Mouse (Mus musculus) midbrain, embryonic 14.5 days (tissue): ENCODE results near the gene Arg2. TPM values are rescaled to one million over a fixed set of nuclear protein-coding genes. Genes with fewer than 3 reads are reported as not detected.

Experiments used
- ATAC-seq: fragments of 200-750 bp; cut with Nextera tagmentation; 2 replicates; pipeline ENCODE4 v1.8.0; 2017; ENCODE audit warnings: moderate number of reproducible peaks, moderate library complexity; ENCODE audit not compliant: low FRiP score, low TSS enrichment
- DNase-seq: peaks from one replicate; pipeline ENCODE4 v3.0.0-alpha.2; 2015
- H3K27ac ChIP-seq: fragments of 300-500 bp; sonication (generic); replicated peaks from 2 replicates; pipeline ENCODE4 v1.5.1; 2014; ENCODE audit warnings: mild to moderate bottlenecking, low read depth, low read length, moderate library complexity
- H3K27me3 ChIP-seq: fragments of 300-500 bp; sonication (generic); 2 replicates; pipeline ENCODE4 v1.6.1; 2014; ENCODE audit warnings: low read length, control low read depth, mixed read lengths; ENCODE audit not compliant: control insufficient read depth, insufficient read depth
- H3K36me3 ChIP-seq: fragments of 300-500 bp; sonication (generic); 2 replicates; pipeline ENCODE4 v1.6.1; 2014; ENCODE audit warnings: low read length, control low read depth; ENCODE audit not compliant: control insufficient read depth, insufficient read depth
- H3K4me1 ChIP-seq: fragments of 300-500 bp; sonication (generic); 2 replicates; pipeline ENCODE4 v1.6.1; 2014; ENCODE audit warnings: mild to moderate bottlenecking, antibody characterized with exemption, low read length, control low read depth; ENCODE audit not compliant: control insufficient read depth, insufficient read depth
- H3K4me2 ChIP-seq: fragments of 300-500 bp; sonication (generic); 2 replicates; pipeline ENCODE4 v1.6.1; 2014; ENCODE audit warnings: mild to moderate bottlenecking, low read length, moderate library complexity
- H3K4me3 ChIP-seq: fragments of 300-500 bp; sonication (generic); replicated peaks from 2 replicates; pipeline ENCODE4 v1.5.1; 2014; ENCODE audit warnings: low read depth, low read length
- H3K9ac ChIP-seq: fragments of 300-500 bp; sonication (generic); replicated peaks from 2 replicates; pipeline ENCODE4 v1.6.1; 2014; ENCODE audit warnings: mild to moderate bottlenecking, low read length, moderate library complexity
- H3K9me3 ChIP-seq: fragments of 300-500 bp; sonication (generic); 2 replicates; pipeline ENCODE4 v1.6.1; 2016; ENCODE audit warnings: low read length, control low read depth, mixed read lengths; ENCODE audit not compliant: control insufficient read depth
- WGBS: fragments of 180-500 bp; shearing (Covaris S2); extraction: QIAGEN DNeasy Blood & Tissue Kit; methylation state at CpG from one replicate; pipeline ENCODE4 v1.1.7; 2014; 5-methylcytosine and 5-hydroxymethylcytosine counted together
- polyA plus RNA-seq: library from polyadenylated mRNA; unstranded; fragments of >200 nt; fragmentation: Nextera tagmentation; extraction: Ambion mirVana; gene quantifications from 2 replicates; pipeline ENCODE4 v1.2.1, GENCODE M21; 2014

Gene Arg2
- polyA plus RNA-seq, 1 experiment from 2014 or later, result 31.1 TPM

- ATAC-seq, result no peak
- no peak for DNase-seq
- Histone ChIP-seq H3K9me3 (no peaks in the 10 kb centered on the region), H3K4me2 (no peak overlapping the region), H3K9ac (no peak overlapping the region), H3K4me3 (no peak overlapping the region), H3K27me3 (no peaks in the 10 kb centered on the region), H3K27ac (no peak overlapping the region), H3K36me3 (no peaks in the 10 kb centered on the region), H3K4me1 (no peaks in the 10 kb centered on the region)
Observed at GRCm38 (mm10) chr12:79141384-79141783, 10.8 kb downstream of the Arg2 start.

GRCm38 (mm10) chr12:79149653-79150052 lies 19.1 kb downstream of the Arg2 start:
- no peak for DNase-seq
- Histone ChIP-seq H3K9me3 (no peaks in the 10 kb centered on the region), H3K9ac (no peak overlapping the region), H3K4me1 (no peaks in the 10 kb centered on the region), H3K27ac (no peak overlapping the region), H3K4me2 (no peak overlapping the region), H3K36me3 (peaks cover 38% of the 10 kb centered on the region), H3K27me3 (no peaks in the 10 kb centered on the region), H3K4me3 (no peak overlapping the region)
- ATAC-seq, result no peak
- WGBS, result 93% methylated on average over 6 of the region's 6 CpGs

DNA sequence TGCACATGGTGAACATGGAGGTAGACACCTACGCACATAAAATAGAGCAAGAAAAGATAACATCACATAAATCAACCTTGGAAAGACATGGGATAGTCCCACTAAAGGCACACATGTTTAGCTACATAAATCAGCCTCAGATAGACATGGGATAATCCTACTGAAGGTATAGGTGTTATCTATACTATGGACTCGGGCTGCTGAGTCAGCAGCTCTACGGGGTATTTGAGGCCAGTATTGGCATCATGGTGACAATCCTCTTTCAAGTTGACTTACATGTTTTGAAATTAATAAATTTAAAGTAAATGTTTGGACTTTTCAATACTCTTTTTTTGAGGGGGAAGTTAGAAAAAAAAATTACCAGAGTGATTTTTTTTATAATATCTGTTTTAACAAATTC lies 32.3 kb downstream of the Arg2 start:
- 98% methylated on average over 3 of the region's 3 CpGs for WGBS
- Histone ChIP-seq H3K27ac (no peak overlapping the region), H3K4me2 (no peak overlapping the region), H3K27me3 (no peaks in the 10 kb centered on the region), H3K36me3 (peaks cover 75% of the 10 kb centered on the region), H3K4me3 (no peak overlapping the region), H3K9me3 (no peaks in the 10 kb centered on the region), H3K9ac (no peak overlapping the region), H3K4me1 (no peaks in the 10 kb centered on the region)
- ATAC-seq (no peak), DNase-seq (no peak)

DNA sequence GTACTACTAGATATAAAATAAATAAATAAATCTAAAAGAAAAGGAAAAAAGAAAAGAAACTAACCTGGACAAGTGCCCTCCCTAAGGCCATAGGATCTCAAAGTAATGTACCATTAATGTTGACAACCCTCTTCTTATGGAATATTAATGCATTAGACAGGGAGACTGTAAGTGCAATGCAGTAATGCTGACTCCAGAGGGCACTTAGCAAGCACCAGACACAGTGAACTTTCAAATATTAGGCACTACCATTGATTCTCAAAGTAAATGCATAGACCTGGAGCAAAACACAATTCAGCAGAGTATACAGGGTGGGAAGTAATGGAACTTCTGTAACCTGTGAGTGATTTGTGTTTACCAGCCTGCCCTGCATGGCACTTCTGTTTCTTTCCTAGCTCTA lies 38.6 kb downstream of the Arg2 start:
- Histone ChIP-seq H3K4me1 (peaks cover 10% of the 10 kb centered on the region), H3K9me3 (no peaks in the 10 kb centered on the region), H3K27me3 (no peaks in the 10 kb centered on the region), H3K4me2 (no peak overlapping the region), H3K4me3 (no peak overlapping the region), H3K27ac (no peak overlapping the region), H3K36me3 (peaks cover 18% of the 10 kb centered on the region), H3K9ac (no peak overlapping the region)
- ATAC-seq, result no peak
- peak; percentile 6 for DNase-seq

DNA sequence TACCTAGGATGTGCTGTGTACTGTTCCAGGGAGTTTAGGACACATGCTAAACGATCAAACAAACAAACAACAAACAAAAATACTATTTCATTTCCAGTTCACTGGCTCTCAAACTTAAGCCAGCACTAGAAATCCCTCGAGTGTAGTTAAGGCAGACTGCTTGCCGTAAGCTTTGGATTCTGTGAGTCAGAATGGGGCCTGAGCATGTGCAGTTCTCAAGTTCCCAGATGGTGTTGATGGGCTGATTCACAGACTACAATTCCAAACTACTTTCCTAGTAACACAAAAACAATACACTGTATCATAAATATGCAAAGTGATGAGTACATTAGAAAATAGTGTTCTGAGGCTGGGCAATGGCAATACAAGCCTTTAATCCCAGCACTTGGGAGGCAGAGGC lies 39.8 kb downstream of the Arg2 start:
- WGBS, result 83% methylated on average over 3 of the region's 3 CpGs
- no peaks in the 10 kb centered on the region for H3K9me3 ChIP-seq
- no peak for ATAC-seq
- H3K9ac ChIP-seq, result no peak overlapping the region
- DNase-seq, result no peak
- peaks cover 10% of the 10 kb centered on the region for H3K4me1 ChIP-seq
- H3K27ac ChIP-seq, result no peak overlapping the region
- H3K27me3 ChIP-seq, result no peaks in the 10 kb centered on the region
- H3K4me3 ChIP-seq, result no peak overlapping the region
- H3K36me3 ChIP-seq, result peaks cover 12% of the 10 kb centered on the region
- H3K4me2 ChIP-seq, result no peak overlapping the region

- Histone ChIP-seq H3K27me3 (no peaks in the 10 kb centered on the region), H3K27ac (peak overlapping the region; percentile 98; the same call in 1 of the 2 replicates), H3K9ac (peak overlapping the region; percentile 83), H3K36me3 (peaks cover 16% of the 10 kb centered on the region), H3K9me3 (no peaks in the 10 kb centered on the region), H3K4me3 (peak overlapping the region; percentile 89), H3K4me2 (peak overlapping the region; percentile 66), H3K4me1 (peaks cover 10% of the 10 kb centered on the region)
- WGBS, result 37% methylated on average over 12 of the region's 12 CpGs
- ATAC-seq (no peak), DNase-seq (peak; percentile 26)
Observed at GRCm38 (mm10) chr12:79171269-79171995, 40.9 kb downstream of the Arg2 start.

- ATAC-seq, result peak; percentile 98
Observed at GRCm38 (mm10) chr12:79172019-79172941, 41.7 kb downstream of the Arg2 start, which contains the start of gene Vti1b. Gene Vti1b (minus strand): TSS chr12:79172667.

DNA sequence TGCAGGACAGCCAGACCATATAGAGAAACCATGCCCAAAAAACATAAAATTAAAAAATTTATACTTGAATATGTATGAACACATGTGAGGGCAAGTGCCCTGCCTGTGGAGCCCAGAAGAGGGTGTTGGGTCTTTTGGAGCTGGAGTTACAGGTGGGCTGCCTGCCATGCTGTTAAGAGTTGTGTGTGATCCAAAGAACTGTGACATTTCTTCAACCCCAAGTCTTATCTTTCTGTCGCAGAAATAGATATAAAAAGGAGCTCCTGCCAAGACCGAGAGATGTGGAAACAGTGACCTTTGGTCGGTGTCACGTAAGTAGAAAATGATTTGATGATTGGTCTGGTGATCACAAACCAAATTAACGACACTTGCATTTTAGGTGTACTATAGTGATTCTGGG lies 43.1 kb downstream of the Arg2 start:
- Histone ChIP-seq H3K9ac (no peak overlapping the region), H3K4me3 (no peak overlapping the region), H3K9me3 (no peaks in the 10 kb centered on the region), H3K27ac (no peak overlapping the region), H3K36me3 (peaks cover 25% of the 10 kb centered on the region), H3K4me2 (no peak overlapping the region), H3K27me3 (no peaks in the 10 kb centered on the region), H3K4me1 (peaks cover 10% of the 10 kb centered on the region)
- ATAC-seq (no peak), DNase-seq (no peak)
- 87% methylated on average over 5 of the region's 5 CpGs for WGBS

More at GRCm38 (mm10) chr12:79172019-79172941, 41.7 kb downstream of the Arg2 start, which contains the start of gene Vti1b:
- Histone ChIP-seq H3K4me2 (peak within 1 kb of the TSS; percentile 66), H3K9ac (peak within 1 kb of the TSS; percentile 83), H3K9me3 (no peaks in the 10 kb centered on the region), H3K4me3 (peak within 1 kb of the TSS; percentile 89), H3K27ac (peak within 1 kb of the TSS; percentile 98), H3K36me3 (peaks cover 23% of the 10 kb centered on the region), H3K4me1 (peaks cover 10% of the 10 kb centered on the region), H3K27me3 (no peaks in the 10 kb centered on the region)
- under 1% methylated on average over 73 of the region's 73 CpGs for WGBS
- peak; percentile 93 for DNase-seq
